Mouse (Mus musculus): ENCODE measurements around the gene Ezh1.
"Not testable (repeated sequence)": the region's sequence is repeated elsewhere in the genome, so short reads cannot be mapped to it uniquely, and the experiment has no call there.

The Ezh1 gene

DNA sequence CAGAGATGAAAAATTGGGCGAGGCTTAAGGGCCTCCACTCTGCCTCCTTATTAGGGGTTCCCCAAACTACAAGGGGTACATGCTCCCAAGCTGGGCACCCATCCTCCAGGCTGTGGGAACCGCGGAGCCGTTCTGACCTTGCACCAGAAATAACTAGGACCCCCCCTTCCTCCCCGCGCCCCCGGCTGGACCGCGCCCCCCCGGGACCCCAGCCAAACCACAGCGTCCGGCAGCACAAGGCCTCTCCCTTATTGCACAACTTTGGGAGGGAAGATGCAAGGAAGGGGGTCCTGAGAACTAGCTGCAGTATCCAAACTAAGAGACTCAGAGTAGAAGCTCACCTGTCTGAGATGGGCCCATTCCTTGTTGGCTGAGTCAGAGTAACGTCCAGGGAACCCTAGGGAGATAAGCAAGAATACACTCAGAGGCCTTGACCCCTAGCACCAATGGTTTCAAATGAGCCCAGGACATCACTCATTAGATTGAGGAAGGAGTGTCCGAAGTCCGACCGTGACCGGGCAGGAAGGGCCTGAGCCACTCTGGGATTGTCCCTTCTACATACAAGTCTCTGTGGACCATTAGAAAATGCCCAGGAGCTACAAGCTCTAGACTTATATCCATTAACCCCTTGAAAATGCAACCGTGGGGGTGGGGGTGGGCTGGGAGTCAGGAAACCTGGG lies 57.8 kb downstream of the Ezh1 start:
- no peak for DNase-seq (ENCODE audit: low read depth, low spot score)

DNA sequence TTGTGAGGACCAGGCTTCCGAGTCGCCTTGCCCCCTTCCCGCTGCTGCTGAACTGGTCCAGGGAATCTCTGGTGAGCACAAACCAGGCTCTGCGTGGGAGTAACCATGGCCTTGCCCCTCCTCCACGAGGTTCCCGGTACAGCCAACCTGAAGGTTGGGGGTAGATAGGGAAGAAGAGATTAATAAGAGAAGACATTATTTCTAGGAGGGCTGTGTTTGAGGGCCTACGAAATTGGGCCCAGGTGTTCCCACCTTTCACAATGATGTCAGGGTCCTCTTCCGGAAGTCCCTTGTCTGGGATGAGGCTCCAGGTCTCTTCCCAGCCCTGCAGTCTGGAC lies 58.3 kb downstream of the Ezh1 start:
- no peak for DNase-seq (ENCODE audit: low read depth, low spot score)

DNA sequence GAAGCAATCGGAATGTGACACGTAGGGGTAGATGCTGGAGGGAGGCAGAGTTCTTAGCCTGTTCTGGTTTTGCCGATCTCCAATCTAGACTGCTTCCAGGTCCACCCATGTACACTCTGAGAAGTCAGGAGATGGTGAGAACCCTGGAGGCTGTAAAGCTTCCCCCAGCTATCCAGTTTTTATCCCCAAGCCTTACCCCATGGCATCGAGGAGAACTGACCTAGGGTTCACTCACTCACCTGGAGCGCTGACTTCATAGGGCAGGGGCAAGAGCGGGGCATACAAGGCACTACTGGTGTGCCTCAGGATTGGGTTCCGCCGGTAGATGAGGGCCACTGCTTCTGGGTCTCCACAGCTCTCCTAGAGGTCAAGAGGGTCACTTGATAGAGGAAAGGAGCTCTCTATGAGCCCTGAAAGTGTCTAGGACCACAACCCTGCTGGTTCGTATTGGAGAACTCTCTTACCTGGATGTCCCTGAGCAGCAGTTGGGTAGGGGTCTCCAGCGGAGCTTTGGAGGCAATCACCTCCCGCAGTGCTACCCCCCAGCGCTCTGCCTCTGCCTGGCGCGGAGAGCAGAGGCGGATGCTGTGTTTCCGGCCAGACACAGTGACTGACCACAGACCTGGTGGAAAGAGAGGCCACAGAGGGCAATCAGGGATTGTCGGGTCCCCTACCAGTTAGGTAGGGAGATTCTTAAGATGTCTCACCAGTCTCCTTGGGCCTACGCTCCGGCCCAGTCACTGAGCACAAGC lies 58.9 kb downstream of the Ezh1 start:
- DNase-seq (ENCODE audit: low read depth, low spot score): no peak

GRCm38 (mm10) chr11:101166357-101166756 lies 59.9 kb downstream of the Ezh1 start:
- no peak for DNase-seq (ENCODE audit: low read depth, low spot score)

DNA sequence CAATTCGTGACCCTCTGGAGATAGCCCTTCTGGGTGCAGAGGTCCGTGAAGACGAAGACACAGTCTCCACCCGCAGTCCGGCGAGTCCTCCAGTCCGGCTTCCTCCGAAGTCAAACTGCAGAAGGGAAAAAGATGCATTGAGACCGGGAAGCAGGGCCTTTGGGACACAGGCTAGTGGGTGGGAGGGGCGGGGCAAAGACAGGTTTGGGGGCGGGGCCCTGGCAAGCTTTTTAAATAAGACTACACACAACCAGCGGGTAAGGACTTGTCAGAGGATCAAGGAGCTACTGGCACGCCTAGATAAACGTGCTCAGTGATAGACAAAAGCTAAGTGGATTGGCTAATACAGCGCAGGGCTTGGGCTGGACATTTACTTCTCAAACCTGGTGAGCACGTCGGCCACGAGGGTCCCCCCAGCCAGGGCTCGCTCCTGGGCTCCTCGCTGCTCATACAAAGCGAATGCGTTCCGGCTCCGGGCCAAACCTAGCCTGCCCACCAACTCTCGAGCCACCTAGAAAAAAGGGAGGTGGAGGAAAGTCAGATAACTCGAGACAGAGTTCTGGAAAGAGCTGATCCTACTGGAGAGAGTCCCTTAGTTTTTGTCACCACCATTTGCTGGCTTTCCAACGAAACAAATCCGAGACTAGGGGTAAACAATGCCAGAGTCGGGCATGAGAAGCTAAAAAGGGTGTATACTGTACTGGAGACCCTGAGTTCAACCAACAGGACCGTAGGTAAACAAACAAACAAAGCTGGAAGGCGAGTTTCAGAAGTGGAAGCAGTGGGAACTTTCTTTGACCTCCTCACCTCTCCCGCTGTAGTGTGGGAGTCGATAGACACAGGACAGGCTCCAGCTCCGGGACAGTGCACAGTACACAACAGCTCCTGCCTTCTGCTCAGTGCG lies 61.3 kb downstream of the Ezh1 start:
- DNase-seq (ENCODE audit: low read depth, low spot score): no peak

DNA sequence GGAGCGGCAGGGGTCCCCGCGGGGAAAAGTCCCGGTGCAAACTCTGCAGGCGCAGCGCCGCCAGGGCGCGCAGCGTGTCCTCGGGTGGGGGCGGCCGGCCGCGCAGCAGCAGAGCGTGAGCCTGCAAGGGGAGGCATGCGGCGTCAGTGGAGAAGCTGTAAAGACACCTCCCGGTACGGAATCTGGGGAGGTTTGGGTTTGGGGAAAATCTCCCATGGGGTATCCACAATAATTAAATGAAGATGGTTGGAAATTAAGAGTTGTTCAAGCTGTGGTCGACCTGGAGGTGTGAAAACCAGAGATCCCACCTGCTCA lies 62.0 kb downstream of the Ezh1 start:
- DNase-seq (ENCODE audit: low read depth, low spot score): no peak

- DNase-seq (ENCODE audit: low read depth, low spot score): no peak
These were observed 62.5 kb downstream of the Ezh1 start for GRCm38 (mm10) chr11:101163476-101164350.

GRCm38 (mm10) chr11:101162772-101163171 lies 63.5 kb downstream of the Ezh1 start:
- no peak for DNase-seq (ENCODE audit: low read depth, low spot score)

DNA sequence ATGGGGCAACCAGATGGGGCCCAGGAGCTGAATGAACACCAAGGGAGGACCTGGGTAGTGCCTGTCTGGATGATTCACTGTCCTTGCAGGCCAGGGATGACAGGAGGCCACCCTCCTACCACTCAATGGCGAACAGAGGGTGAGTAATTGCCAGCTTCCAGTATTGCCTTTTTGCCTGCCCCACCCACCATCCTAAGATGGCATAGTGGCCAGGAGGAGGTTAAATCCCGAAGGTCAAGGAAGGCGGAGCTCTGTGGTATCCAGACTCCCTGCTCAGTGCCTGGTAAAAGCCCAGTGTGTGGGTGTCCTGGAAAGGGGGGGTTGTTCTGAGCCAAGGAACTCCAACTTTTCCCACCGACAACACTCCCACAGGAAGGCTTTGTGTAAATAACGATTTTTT lies 64.0 kb downstream of the Ezh1 start:
- no peak for DNase-seq (ENCODE audit: low read depth, low spot score)

- DNase-seq (ENCODE audit: low read depth, low spot score): no peak
These were observed 64.7 kb downstream of the Ezh1 start for GRCm38 (mm10) chr11:101161551-101161950.

DNA sequence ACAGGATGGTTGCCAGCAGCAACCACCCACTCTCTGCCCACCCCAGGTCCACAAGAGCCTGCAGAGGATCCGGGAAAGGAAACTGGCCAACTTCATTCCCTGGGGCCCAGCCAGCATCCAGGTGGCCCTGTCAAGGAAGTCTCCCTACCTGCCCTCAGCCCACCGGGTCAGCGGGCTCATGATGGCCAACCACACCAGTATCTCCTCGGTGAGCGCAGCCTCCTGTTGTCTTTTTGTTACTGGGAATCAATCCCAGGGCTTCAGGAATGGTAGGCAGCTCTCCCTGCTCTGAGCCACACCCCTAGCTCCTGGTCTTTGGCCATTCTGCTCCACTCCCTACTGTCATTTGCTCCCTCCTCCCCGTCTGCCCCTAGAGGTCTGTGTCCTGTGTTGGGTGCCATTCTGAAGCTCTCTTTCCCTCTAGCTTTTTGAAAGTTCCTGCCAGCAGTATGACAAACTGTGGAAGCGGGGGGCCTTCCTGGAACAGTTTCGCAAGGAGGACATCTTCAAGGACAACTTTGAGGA lies 65.2 kb downstream of the Ezh1 start:
- DNase-seq (ENCODE audit: low read depth, low spot score): not testable (repeated sequence)

DNA sequence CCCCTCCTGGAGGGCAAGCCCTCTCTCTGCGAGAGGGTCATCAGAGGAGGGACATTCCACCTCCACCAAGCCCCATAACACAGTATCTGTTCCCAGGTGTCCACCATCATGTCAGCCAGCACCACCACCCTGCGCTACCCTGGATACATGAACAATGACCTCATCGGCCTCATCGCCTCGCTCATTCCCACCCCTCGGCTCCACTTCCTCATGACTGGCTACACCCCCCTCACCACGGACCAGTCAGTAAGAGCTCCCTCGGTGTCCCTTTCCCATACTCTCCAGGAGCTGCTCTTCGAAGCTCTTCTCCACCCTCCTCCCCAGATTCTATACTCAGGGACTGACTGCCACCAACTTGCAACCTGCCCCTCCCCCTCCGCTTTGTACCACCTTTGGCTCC lies 66.1 kb downstream of the Ezh1 start:
- DNase-seq (ENCODE audit: low read depth, low spot score): not testable (repeated sequence)

DNA sequence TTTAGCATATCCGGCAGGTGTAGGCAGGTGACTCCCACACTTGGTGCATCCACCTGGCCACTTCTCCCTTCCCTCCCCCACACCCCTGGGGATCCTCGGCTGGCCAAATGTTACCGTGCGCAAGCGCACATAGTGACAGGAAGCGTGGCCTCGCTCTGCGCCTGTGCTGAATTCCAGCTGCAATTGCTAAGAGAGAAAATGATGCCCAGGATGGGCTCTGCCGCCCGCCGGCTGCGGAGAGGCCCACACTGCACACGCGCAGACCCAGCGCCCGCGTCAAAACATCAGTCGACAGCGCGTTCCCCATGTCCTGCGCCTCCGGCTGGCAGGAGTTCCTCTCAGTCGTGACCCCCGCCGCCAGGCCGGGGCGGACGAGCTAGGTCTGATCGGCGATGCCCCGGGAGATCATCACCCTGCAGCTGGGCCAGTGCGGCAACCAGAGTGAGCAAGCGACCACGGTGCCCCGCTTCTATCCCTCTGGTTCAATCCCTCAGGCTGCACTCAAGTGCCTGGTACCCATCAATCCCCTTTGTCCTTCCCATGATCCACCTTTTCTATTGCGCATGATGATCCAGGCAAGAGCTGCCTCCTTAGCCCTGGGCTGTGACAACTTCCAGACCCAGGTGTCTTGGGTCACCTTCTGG lies 70.4 kb downstream of the Ezh1 start, which contains the start of gene Tubg2:
TSS of gene Tubg2 (plus strand) at position 180 of the 644 bp plus-strand sequence.
- DNase-seq (ENCODE audit: low read depth, low spot score): peak; percentile 71

- no peak for DNase-seq (ENCODE audit: low read depth, low spot score)
These were observed 71.1 kb downstream of the Ezh1 start for GRCm38 (mm10) chr11:101155151-101155550.

DNA sequence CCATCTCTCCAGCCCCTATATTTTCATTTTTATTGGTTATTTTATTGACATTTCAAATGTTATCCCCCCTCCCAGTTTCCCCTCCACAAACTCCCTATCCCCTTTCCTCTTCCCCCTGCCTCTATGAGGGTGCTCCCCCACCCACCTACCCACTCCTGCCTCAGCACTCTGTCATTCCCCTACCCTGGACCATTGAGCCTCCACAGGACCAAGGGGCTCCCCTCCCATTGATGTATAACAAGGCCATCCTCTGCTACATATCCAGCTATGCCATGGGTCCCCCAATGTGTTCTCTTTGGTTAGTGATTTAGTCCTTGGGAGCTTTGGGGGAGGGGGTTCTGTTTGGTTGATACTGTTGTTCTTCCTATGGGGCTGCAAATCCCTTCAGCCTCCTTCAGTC lies 71.6 kb downstream of the Ezh1 start:
- DNase-seq (ENCODE audit: low read depth, low spot score): no peak

DNA sequence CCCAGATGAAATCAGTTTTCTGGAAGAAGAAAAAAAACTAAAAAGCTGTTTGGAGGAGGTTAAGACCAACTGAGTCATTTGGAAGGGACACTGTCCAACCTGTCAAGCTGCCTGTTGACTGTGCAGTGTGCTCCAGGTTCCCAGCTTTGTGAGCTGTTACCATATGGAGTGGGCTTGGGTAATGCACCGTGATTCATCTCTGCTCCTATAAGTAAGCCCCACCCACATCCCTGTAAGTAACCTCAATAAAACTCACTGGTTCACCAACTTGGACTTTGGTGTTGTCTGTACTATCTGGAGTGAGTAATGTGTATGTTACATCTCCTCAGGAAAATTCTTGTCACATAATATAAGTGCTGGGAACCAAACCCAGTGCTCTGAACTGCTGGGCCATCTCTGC lies 73.4 kb downstream of the Ezh1 start:
- DNase-seq (ENCODE audit: low read depth, low spot score): no peak

GRCm38 (mm10) chr11:101151063-101151462 lies 75.2 kb downstream of the Ezh1 start:
- no peak for DNase-seq (ENCODE audit: low read depth, low spot score)

DNA sequence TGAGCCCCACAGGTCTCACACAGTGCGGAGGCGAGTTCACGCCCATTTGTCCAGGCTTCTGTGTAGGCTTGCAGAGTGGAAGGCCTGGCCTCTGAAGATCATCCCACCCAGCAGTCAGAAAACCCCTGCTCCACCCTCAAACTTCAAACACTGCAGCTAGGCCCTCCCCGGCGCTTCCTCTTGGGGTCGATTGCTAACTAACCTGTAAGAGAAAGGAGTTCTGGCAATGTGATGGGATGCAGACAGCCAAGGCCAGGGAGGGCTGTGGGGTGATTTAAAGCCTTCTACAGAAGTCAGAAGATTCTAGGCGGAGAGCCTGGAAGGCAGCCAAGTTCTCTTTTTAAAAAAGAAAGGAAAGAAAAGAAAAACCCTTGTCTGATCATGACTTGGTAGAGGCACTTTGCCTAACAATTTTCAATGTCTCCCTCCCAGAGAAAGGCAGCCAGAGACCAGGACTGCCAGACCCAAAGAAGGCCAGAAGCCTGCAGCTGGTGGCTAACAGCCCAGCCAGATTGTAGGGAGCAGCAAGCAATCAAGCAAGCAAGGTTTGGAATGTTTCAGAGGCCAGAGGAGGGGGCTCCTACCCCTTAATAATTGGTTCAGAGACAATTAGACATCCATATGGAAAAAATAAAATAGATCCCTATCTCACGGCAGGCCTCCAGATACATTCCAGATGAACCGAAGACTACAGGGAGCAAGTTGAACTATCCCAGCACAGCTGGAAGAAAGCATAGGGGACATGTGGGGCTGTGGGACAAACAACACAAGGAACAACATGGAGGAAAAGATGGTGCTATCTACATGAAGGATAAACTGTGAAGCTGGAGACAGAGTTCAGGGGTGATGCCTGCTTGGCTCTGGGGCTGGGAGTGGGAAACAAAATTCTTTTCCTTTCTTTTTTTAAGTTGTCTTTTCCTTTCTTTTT lies 76.8 kb downstream of the Ezh1 start:
- DNase-seq (ENCODE audit: low read depth, low spot score): no peak

- no peak for DNase-seq (ENCODE audit: low read depth, low spot score)
These were observed 77.5 kb downstream of the Ezh1 start for GRCm38 (mm10) chr11:101148751-101149150.

GRCm38 (mm10) chr11:101146377-101146776 lies 79.9 kb downstream of the Ezh1 start:
- DNase-seq (ENCODE audit: low read depth, low spot score): no peak

Data from brain, embryonic 18.5 days (tissue).